Mouse (Mus musculus): ENCODE measurements at regions not wholly inside any gene's neighbourhood (a gene's known extent, or its start where the extent isn't known, plus 50 kb on each side); places are given as distances from the start of the nearest gene placed in this dataset.
"Not testable (repeated sequence)": the region's sequence is repeated elsewhere in the genome, so short reads cannot be mapped to it uniquely, and the experiment has no call there.

DNA sequence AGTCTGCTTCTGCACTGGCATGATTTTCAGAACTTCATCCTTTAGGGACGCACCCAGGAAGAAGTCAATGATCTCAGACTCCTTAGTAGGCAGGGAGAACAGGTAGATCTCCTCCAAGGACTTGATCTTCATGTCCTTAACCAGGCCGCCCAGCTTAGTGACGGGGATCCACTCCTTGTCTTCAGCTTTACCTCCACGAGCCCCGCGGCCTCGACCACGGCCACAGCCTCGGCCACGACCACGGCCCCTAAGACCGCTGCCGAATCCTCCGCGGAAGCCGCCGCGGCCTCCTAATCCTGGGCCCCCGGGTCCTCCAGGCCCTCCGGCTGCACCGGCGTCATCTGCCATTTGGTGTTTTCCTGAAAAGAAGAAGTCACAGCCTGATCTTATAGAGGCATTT lies 128.0 kb upstream of the Stt3b start:
- not testable (repeated sequence) for H3K27ac ChIP-seq (ENCODE audit: low read depth, low read length); H3K4me3 ChIP-seq (ENCODE audit: low read depth, low read length); H3K9me3 ChIP-seq (ENCODE audit: control insufficient read depth, low read length); H3K9ac ChIP-seq (ENCODE audit: low read depth, low read length); DNase-seq (ENCODE audit: low spot score); ATAC-seq (replicated peaks; ENCODE audit: low FRiP score); H3K36me3 ChIP-seq (ENCODE audit: control insufficient read depth, insufficient read depth, low read length); H3K4me1 ChIP-seq (replicated peaks; ENCODE audit: control insufficient read depth, insufficient read depth, low read length); H3K4me2 ChIP-seq; H3K27me3 ChIP-seq (replicated peaks; ENCODE audit: control insufficient read depth, insufficient read depth, low read length)
- 91% methylated on average over 20 of the region's 22 CpGs for WGBS

DNA sequence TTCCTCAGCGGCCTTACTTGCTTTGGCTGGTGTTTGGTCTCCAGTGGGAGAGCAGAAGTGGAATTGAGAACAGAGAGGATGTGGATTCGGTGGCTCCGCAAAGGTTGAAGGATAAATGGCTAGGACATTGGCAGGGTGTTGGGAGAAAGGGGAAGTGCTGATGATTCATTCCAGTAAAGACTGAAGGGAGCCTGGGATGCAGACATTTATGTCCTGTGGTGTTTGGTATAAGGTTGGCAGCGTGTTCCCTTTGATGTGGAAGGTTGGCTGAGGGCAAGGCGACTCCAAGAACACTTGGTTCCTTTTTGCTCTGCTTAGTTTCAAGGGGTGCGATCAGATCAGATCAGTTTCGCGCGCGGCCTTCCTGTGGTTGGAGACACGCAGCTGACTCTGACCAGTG lies 136.5 kb upstream of the Stt3b start:
- DNase-seq (ENCODE audit: low spot score) (no peak), ATAC-seq (replicated peaks; ENCODE audit: low FRiP score) (no peak)
- 65% methylated on average over 11 of the region's 11 CpGs for WGBS
- H3K27ac ChIP-seq (ENCODE audit: low read depth, low read length) = no peak overlapping the region
- no peaks in the 10 kb centered on the region for H3K27me3 ChIP-seq (replicated peaks; ENCODE audit: control insufficient read depth, insufficient read depth, low read length)
- no peak overlapping the region for H3K4me3 ChIP-seq (ENCODE audit: low read depth, low read length)
- H3K9me3 ChIP-seq (ENCODE audit: control insufficient read depth, low read length) = no peaks in the 10 kb centered on the region
- no peaks in the 10 kb centered on the region for H3K36me3 ChIP-seq (ENCODE audit: control insufficient read depth, insufficient read depth, low read length)
- H3K4me1 ChIP-seq (replicated peaks; ENCODE audit: control insufficient read depth, insufficient read depth, low read length) = no peaks in the 10 kb centered on the region
- H3K9ac ChIP-seq (ENCODE audit: low read depth, low read length) = no peak overlapping the region
- no peak overlapping the region for H3K4me2 ChIP-seq

DNA sequence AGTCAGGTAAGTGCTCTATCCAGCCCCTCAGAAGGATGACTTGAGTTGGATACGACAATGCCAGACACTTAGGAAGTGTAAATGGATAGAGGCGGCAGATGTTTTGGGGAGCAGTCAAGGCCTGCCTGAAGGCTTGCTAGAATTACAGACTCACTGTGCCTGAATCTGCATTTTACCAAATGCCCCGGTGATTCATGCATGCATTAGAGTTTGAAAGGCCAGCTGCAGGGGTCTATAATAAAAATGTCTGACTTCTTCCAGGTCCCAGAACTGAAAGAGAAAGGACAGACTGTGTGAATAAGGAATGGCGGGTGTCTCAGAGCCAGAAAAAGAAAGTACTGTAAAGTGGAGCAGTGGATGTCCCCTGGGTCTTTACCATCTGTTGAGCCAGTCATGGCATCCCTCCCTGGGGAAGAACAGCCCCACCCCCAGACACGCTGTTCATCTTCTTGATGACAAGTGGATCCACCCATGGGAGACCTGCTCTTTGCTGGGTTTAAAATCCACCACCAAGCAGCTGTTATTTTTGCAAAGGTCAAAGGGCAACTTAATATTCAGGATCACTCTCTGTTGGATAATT lies 140.6 kb upstream of the Stt3b start:
- H3K27ac ChIP-seq (ENCODE audit: low read depth, low read length) = no peak overlapping the region
- H3K9ac ChIP-seq (ENCODE audit: low read depth, low read length) = no peak overlapping the region
- H3K4me2 ChIP-seq = no peak overlapping the region
- H3K36me3 ChIP-seq (ENCODE audit: control insufficient read depth, insufficient read depth, low read length) = no peaks in the 10 kb centered on the region
- 82% methylated on average over 5 of the region's 5 CpGs for WGBS
- no peaks in the 10 kb centered on the region for H3K4me1 ChIP-seq (replicated peaks; ENCODE audit: control insufficient read depth, insufficient read depth, low read length)
- H3K4me3 ChIP-seq (ENCODE audit: low read depth, low read length) = no peak overlapping the region
- H3K9me3 ChIP-seq (ENCODE audit: control insufficient read depth, low read length) = no peaks in the 10 kb centered on the region
- no peak for ATAC-seq (replicated peaks; ENCODE audit: low FRiP score)
- no peak for DNase-seq (ENCODE audit: low spot score)
- H3K27me3 ChIP-seq (replicated peaks; ENCODE audit: control insufficient read depth, insufficient read depth, low read length) = no peaks in the 10 kb centered on the region

DNA sequence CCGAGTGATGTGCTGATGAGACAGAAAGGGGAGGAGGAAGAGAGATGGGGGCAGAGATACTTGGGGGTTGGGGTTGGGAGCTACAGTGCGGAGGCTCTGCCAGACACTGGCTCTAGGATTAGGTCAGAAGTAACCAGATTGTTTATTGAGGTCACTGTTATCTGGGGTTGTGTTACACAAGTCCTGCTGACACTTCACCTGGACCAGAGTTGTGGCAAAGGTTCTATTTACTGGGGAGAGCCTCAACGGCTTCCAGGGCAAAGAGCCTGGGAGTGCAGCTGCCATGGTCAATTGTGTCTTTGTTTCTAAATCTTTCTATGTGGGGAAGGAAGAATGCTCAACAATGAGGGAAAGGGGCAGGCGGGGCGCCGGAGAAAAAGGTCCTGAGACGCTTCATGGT lies 144.6 kb upstream of the Stt3b start:
- 88% methylated on average over 7 of the region's 7 CpGs for WGBS
- Histone ChIP-seq H3K9ac (ENCODE audit: low read depth, low read length) (no peak overlapping the region), H3K4me1 (replicated peaks; ENCODE audit: control insufficient read depth, insufficient read depth, low read length) (0 out of 2 replicates have a peak, but pooled peaks cover 2% of the 10 kb centered on the region), H3K4me3 (ENCODE audit: low read depth, low read length) (no peak overlapping the region), H3K27ac (ENCODE audit: low read depth, low read length) (no peak overlapping the region), H3K27me3 (replicated peaks; ENCODE audit: control insufficient read depth, insufficient read depth, low read length) (no peaks in the 10 kb centered on the region), H3K36me3 (ENCODE audit: control insufficient read depth, insufficient read depth, low read length) (no peaks in the 10 kb centered on the region), H3K4me2 (no peak overlapping the region), H3K9me3 (ENCODE audit: control insufficient read depth, low read length) (no peaks in the 10 kb centered on the region)
- 0 out of 2 replicates have a peak, but pooled peaks have one; percentile 43 for ATAC-seq (replicated peaks; ENCODE audit: low FRiP score)
- DNase-seq (ENCODE audit: low spot score) = no peak

DNA sequence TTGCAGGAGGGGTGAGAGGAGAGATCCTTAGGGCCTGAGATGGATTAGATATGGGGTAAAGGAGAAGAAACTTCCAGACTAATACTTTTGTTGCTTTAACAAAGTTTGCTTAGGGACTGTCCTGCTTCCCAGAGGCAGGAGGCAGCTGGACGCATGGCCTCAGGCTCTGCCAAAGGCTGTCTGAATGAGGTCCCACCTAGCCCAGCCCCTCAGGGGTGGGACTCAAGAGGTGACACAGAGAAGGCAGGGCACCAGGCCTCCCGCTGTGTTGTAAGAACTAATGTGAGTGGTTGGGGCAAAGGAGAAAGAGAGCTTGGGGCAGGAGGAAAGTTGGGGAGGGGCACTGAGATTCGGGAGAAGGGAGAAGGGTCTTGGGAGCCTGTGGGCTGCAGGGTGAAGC lies 145.9 kb upstream of the Stt3b start:
- DNase-seq (ENCODE audit: low spot score) = no peak
- Histone ChIP-seq H3K27me3 (replicated peaks; ENCODE audit: control insufficient read depth, insufficient read depth, low read length) (no peaks in the 10 kb centered on the region), H3K4me3 (ENCODE audit: low read depth, low read length) (no peak overlapping the region), H3K9ac (ENCODE audit: low read depth, low read length) (no peak overlapping the region), H3K9me3 (ENCODE audit: control insufficient read depth, low read length) (no peaks in the 10 kb centered on the region), H3K4me2 (no peak overlapping the region), H3K36me3 (ENCODE audit: control insufficient read depth, insufficient read depth, low read length) (no peaks in the 10 kb centered on the region), H3K27ac (ENCODE audit: low read depth, low read length) (no peak overlapping the region), H3K4me1 (replicated peaks; ENCODE audit: control insufficient read depth, insufficient read depth, low read length) (0 out of 2 replicates have a peak, but pooled peaks cover 2% of the 10 kb centered on the region)
- WGBS = 43% methylated on average over 3 of the region's 3 CpGs
- ATAC-seq (replicated peaks; ENCODE audit: low FRiP score) = 0 out of 2 replicates have a peak, but pooled peaks have one; percentile 49

DNA sequence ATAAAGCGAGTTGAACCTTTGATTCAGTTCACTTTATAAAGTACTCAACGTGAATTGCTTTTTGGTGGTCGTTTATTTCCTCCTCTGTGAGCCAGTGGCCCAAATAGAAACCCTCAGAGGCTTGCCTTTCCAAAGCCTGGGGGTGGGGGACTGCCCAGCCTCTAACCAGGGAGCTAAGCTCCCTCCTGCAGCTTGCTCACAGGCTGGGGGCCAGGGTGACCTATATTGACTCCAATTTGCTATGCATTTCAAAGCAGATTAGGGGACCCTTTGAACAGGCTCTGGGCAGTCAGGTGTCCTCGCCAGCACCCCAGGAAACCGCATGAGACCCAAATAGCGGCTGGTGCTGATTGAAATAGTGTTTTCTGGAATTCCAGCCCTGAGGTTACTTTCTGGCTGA lies 146.4 kb upstream of the Stt3b start:
- DNase-seq (ENCODE audit: low spot score) (no peak), ATAC-seq (replicated peaks; ENCODE audit: low FRiP score) (no peak)
- no peaks in the 10 kb centered on the region for H3K27me3 ChIP-seq (replicated peaks; ENCODE audit: control insufficient read depth, insufficient read depth, low read length)
- H3K9ac ChIP-seq (ENCODE audit: low read depth, low read length) = no peak overlapping the region
- 0 out of 2 replicates have a peak, but pooled peaks cover 2% of the 10 kb centered on the region for H3K4me1 ChIP-seq (replicated peaks; ENCODE audit: control insufficient read depth, insufficient read depth, low read length)
- no peaks in the 10 kb centered on the region for H3K9me3 ChIP-seq (ENCODE audit: control insufficient read depth, low read length)
- no peak overlapping the region for H3K4me3 ChIP-seq (ENCODE audit: low read depth, low read length)
- no peak overlapping the region for H3K4me2 ChIP-seq
- H3K36me3 ChIP-seq (ENCODE audit: control insufficient read depth, insufficient read depth, low read length) = no peaks in the 10 kb centered on the region
- 31% methylated on average over 6 of the region's 6 CpGs for WGBS
- H3K27ac ChIP-seq (ENCODE audit: low read depth, low read length) = no peak overlapping the region

DNA sequence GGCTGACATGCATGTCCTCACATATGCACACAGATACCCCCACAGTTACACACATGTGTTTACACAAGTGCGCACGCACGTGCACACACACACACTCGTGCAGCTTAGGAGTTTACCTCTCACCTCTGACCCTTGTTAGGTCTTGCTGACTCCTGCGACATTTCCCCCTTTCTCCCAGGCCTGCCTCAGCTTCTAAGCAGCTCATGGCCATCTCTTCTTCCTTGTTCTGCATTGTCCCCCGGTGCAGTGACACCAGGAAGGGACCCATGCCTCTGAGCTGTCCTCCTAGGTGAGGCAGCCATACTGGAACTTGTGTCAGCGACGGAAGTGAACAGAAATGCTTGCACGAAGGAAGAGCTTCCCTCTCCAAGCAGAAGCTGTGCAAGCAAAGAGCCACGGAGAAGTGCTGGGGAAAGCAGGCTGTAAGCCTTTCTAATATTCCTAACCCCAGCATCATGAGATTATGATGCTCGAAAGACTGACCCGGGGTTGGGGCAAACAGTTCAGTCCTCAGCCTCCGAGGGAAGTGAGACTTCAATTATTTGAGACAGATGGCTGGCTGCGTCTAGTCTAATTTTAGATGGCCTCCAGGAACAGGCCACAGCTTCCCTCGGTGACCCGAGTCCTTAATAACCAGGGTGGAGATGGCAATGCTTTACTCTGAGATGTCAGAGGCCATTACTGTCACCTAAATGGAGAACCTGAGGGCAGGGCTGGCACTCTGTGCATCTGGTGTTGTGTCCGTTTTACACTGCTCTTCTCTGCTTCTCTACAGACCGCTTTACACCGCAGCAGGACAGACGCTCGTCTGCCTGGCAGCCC lies 147.9 kb upstream of the Stt3b start:
- Histone ChIP-seq H3K4me1 (replicated peaks; ENCODE audit: control insufficient read depth, insufficient read depth, low read length) (0 out of 2 replicates have a peak, but pooled peaks cover 2% of the 10 kb centered on the region), H3K9me3 (ENCODE audit: control insufficient read depth, low read length) (no peaks in the 10 kb centered on the region), H3K27me3 (replicated peaks; ENCODE audit: control insufficient read depth, insufficient read depth, low read length) (no peaks in the 10 kb centered on the region), H3K4me2 (no peak overlapping the region), H3K9ac (ENCODE audit: low read depth, low read length) (no peak overlapping the region), H3K4me3 (ENCODE audit: low read depth, low read length) (no peak overlapping the region), H3K27ac (ENCODE audit: low read depth, low read length) (no peak overlapping the region), H3K36me3 (ENCODE audit: control insufficient read depth, insufficient read depth, low read length) (no peaks in the 10 kb centered on the region)
- no peak for DNase-seq (ENCODE audit: low spot score)
- ATAC-seq (replicated peaks; ENCODE audit: low FRiP score) = no peak
- WGBS = 74% methylated on average over 21 of the region's 21 CpGs

DNA sequence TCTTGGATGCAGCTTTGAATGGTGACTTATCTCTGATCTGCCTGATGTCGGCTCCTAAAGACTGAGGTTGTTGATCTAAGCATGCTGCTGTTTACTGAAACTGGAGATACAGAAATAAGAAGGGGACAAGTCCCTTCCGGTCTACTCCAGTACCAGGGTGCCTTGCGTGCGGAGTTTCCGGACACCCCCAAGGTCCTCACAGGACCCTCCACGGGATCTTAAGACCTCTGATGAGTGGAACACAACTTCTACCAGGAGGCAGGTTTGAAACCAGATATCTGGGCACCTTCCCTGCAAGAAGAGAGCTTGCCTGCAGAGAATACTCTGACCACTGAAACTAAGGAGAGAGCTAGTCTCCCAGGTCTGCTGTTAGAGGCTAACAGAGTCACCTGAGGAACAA lies 148.9 kb upstream of the Stt3b start:
- DNase-seq (ENCODE audit: low spot score); H3K4me1 ChIP-seq (replicated peaks; ENCODE audit: control insufficient read depth, insufficient read depth, low read length); H3K36me3 ChIP-seq (ENCODE audit: control insufficient read depth, insufficient read depth, low read length); H3K27me3 ChIP-seq (replicated peaks; ENCODE audit: control insufficient read depth, insufficient read depth, low read length); H3K4me3 ChIP-seq (ENCODE audit: low read depth, low read length); H3K4me2 ChIP-seq; H3K9ac ChIP-seq (ENCODE audit: low read depth, low read length); ATAC-seq (replicated peaks; ENCODE audit: low FRiP score); H3K9me3 ChIP-seq (ENCODE audit: control insufficient read depth, low read length); H3K27ac ChIP-seq (ENCODE audit: low read depth, low read length): not testable (repeated sequence)
- WGBS = 90% methylated on average over 6 of the region's 6 CpGs

DNA sequence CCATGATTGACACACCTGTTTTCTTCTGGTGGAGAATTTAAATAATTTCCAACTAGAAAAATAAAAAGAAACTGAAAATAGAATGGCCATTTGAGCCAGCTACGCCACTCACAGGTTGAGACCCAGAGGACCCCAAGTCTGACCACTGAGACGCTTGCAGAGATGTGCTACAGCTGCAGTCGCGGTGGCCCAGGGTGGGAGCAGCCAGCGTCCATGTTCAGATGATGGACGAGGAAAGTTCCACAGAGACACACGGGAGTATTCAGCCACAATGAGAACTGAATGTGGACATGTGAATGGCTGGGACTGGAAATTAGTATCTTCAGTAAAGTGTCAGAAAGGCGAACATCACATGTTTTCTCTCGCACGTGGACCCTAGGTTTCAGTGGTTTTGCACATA lies 155.1 kb upstream of the Stt3b start:
- ATAC-seq (replicated peaks; ENCODE audit: low FRiP score) = no peak

More for the DNA sequence above, 155.1 kb upstream of the Stt3b start:
- Histone ChIP-seq H3K4me2 (no peak overlapping the region), H3K4me1 (replicated peaks; ENCODE audit: control insufficient read depth, insufficient read depth, low read length) (no peaks in the 10 kb centered on the region), H3K27me3 (replicated peaks; ENCODE audit: control insufficient read depth, insufficient read depth, low read length) (no peaks in the 10 kb centered on the region), H3K4me3 (ENCODE audit: low read depth, low read length) (no peak overlapping the region), H3K9me3 (ENCODE audit: control insufficient read depth, low read length) (no peaks in the 10 kb centered on the region), H3K27ac (ENCODE audit: low read depth, low read length) (no peak overlapping the region), H3K36me3 (ENCODE audit: control insufficient read depth, insufficient read depth, low read length) (no peaks in the 10 kb centered on the region), H3K9ac (ENCODE audit: low read depth, low read length) (no peak overlapping the region)
- WGBS = 85% methylated on average over 10 of the region's 10 CpGs
- DNase-seq (ENCODE audit: low spot score) = no peak

Measured in liver, embryonic 11.5 days (tissue).